Mouse (Mus musculus): Measurements from ENCODE around the gene 6030408B16Rik.

6030408B16Rik gene

GRCm38 (mm10) chr15:101293025-101293621, at the start of gene 6030408B16Rik:
Gene 6030408B16Rik, plus strand, starts transcription at chr15:101293212.
- peak; percentile 58 to 72 for DNase-seq

GRCm38 (mm10) chr15:101244012-101244411, 49.0 kb upstream of the 6030408B16Rik start:
- DNase-seq = no peak

- peak; percentile 95 to 97 for DNase-seq
Measured at GRCm38 (mm10) chr15:101246231-101247154, 46.5 kb upstream of the 6030408B16Rik start.

GRCm38 (mm10) chr15:101247155-101247498, 45.9 kb upstream of the 6030408B16Rik start:
- DNase-seq = no peak

- DNase-seq = peak in 1 of 2 experiments; percentile 30
Measured at GRCm38 (mm10) chr15:101248029-101248710, 44.8 kb upstream of the 6030408B16Rik start.

GRCm38 (mm10) chr15:101250220-101250800, 42.7 kb upstream of the 6030408B16Rik start:
- DNase-seq = no peak

- DNase-seq = no peak
Measured at GRCm38 (mm10) chr15:101251930-101252329, 41.1 kb upstream of the 6030408B16Rik start.

- no peak for DNase-seq
Measured at GRCm38 (mm10) chr15:101252614-101253013, 40.4 kb upstream of the 6030408B16Rik start.

GRCm38 (mm10) chr15:101253563-101253885, 39.5 kb upstream of the 6030408B16Rik start:
- DNase-seq = no peak

GRCm38 (mm10) chr15:101253886-101254795, 38.9 kb upstream of the 6030408B16Rik start, which contains the start of gene Nr4a1:
Gene Nr4a1, plus strand, starts transcription at chr15:101254269.
- DNase-seq = peak; percentile 75 to 81

GRCm38 (mm10) chr15:101255842-101256462, 37.1 kb upstream of the 6030408B16Rik start:
- no peak for DNase-seq

GRCm38 (mm10) chr15:101256463-101257206, 36.4 kb upstream of the 6030408B16Rik start:
- DNase-seq = no peak

- no peak for DNase-seq
Measured at GRCm38 (mm10) chr15:101258420-101258819, 34.6 kb upstream of the 6030408B16Rik start.

GRCm38 (mm10) chr15:101259922-101260321, 33.1 kb upstream of the 6030408B16Rik start:
- no peak for DNase-seq

GRCm38 (mm10) chr15:101260387-101260786, 32.6 kb upstream of the 6030408B16Rik start:
- peak; percentile 46 to 63 for DNase-seq

GRCm38 (mm10) chr15:101260874-101261622, 32.0 kb upstream of the 6030408B16Rik start:
- DNase-seq = peak in 1 of 2 experiments; percentile 29

GRCm38 (mm10) chr15:101262502-101262901, 30.5 kb upstream of the 6030408B16Rik start:
- peak in 1 of 2 experiments; percentile 56 for DNase-seq

GRCm38 (mm10) chr15:101266132-101266963, 26.7 kb upstream of the 6030408B16Rik start:
- DNase-seq = peak; percentile 97 to 98

Data from kidney, postnatal 4 days (tissue).